Mouse (Mus musculus) testis, adult 10 weeks (tissue): ENCODE results near the gene Smad1. TPM values are rescaled to one million over a fixed set of nuclear protein-coding genes. Genes with fewer than 3 reads are reported as not detected.

Source experiments
- polyA plus RNA-seq: library from polyadenylated mRNA; stranded (reverse); fragments of 350-450 nt; fragmentation: Illumina TruSeq; extraction: RNeasy Lipid Tissue Mini Kit (QIAGEN cat#74804); gene quantifications from one replicate; pipeline ENCODE4 v1.2.3, GENCODE M21; 2014; ENCODE audit warnings: low read depth, low replicate concordance

Smad1 gene
- polyA plus RNA-seq: 13.7 TPM

GRCm38 (mm10) chr8:79398994-79399650 lies at the start of gene Smad1:
Smad1 (minus strand) TSS chr8:79399518.

GRCm38 (mm10) chr8:79294610-79295275 lies 104.6 kb downstream of the Smad1 start, which contains the start of gene Mmaa:
Mmaa (minus strand) TSS chr8:79294937.

Other genes starting within 250 kb of the Smad1 start
- gene 1700011L22Rik, start 150.9 kb downstream of the Smad1 start, polyA plus RNA-seq: 52.1 TPM
- gene Mmaa, start 104.6 kb downstream of the Smad1 start, polyA plus RNA-seq: 3.6 TPM
- gene Otud4, start 240.1 kb upstream of the Smad1 start, polyA plus RNA-seq: 201 TPM